In genomic region chr4:21772306-21772705, GRCm38 (mm10) we compare ENCODE assay signal across 20 mouse cellular contexts. TPM values are rescaled to one million over a fixed set of nuclear protein-coding genes. Genes with fewer than 3 reads are reported as not detected.
A peak's percentile ranks its signal among the peaks of the same experiment; 100 is the strongest.
DNase-seq lines count a peak whose midpoint lies in the region; TF ChIP-seq lines count a peak whose summit lies in the region.
"Had no signal": no experiment of that assay in that cellular context is flagged by ENCODE, and none has a peak within 500 bp of the region (broad histone marks: within the 10 kb centered on the region; RNA-seq: fewer than 3 reads in every experiment).

No protein-coding gene starts in this region.

- peaks cover 3% of the 10 kb centered on the region for H3K9me3 ChIP-seq in CH12.LX (replicated peaks; ENCODE audit: low read length)
- H3K9me3 ChIP-seq: embryonic facial prominence, embryonic 15.5 days; forebrain, embryonic 10.5 days had no signal

- no peak for TF ChIP-seq POLR2A in CH12.LX (IDR thresholded peaks at IDR 0.05; ENCODE audit: low read depth, low read length)

- H3K4me2 ChIP-seq in CH12.LX (ENCODE audit: insufficient read depth, low read depth, poor library complexity, severe bottlenecking): no peak overlapping the region
- H3K4me2 ChIP-seq: embryonic facial prominence, embryonic 15.5 days; hindbrain, embryonic 14.5 days had no signal

- peaks cover 2 to 21% of the 10 kb centered on the region in 2 experiments; a peak in 2 of 4 replicates for H3K4me1 ChIP-seq in CH12.LX (ENCODE audit: control insufficient read depth in 1 of 2, insufficient read depth in 2 of 2)

- TF ChIP-seq EP300 in CH12.LX (IDR thresholded peaks at IDR 0.05; ENCODE audit: low read length): no peak

- TF ChIP-seq CTCF in CH12.LX (conservative IDR thresholded peaks at IDR 0.05 in 1 of 2, IDR thresholded peaks at IDR 0.05 in 1 of 2; ENCODE audit: low read depth in 2 of 2, low read length in 2 of 2): no peak

- H3K27me3 ChIP-seq in CH12.LX (replicated peaks): no peaks in the 10 kb centered on the region
- no peaks in the 10 kb centered on the region for H3K27me3 ChIP-seq in splenic B cell, adult 2 months (ENCODE audit: control insufficient read depth, insufficient read depth, low read length, poor library complexity, severe bottlenecking)
- H3K27me3 ChIP-seq: embryonic facial prominence, embryonic 15.5 days had no signal

- dilution Hi-C loops in CH12.LX (cut with MboI; ENCODE audit: extremely low pct_ligation_motif_present, extremely low pct_unique_long_range_greater_than_20kb, low sequenced_read_pairs): no loop called here

- H3K79me2 ChIP-seq in CH12.LX (replicated peaks; ENCODE audit: control insufficient read depth, extremely low read depth, insufficient read depth, poor library complexity, severe bottlenecking): peaks cover 2% of the 10 kb centered on the region; the same call in 1 of the 2 replicates

- no peak overlapping the region for H3K9ac ChIP-seq in CH12.LX (ENCODE audit: insufficient read depth, low read depth)
- H3K9ac ChIP-seq: embryonic facial prominence, embryonic 15.5 days; hindbrain, embryonic 14.5 days had no signal

- intact Hi-C loops in heart, postnatal 36 days (cut with DNase I): no loop called here

- no peak for TF ChIP-seq RAD21 in CH12.LX (IDR thresholded peaks at IDR 0.05; ENCODE audit: low read depth, low read length)

- in situ Hi-C loops in CH12.LX (cut with MboI; ENCODE audit: low pct_ligation_motif_present, low pct_unique_long_range_greater_than_20kb, low sequenced_read_pairs): no loop called here

- no peak overlapping the region for H3K4me3 ChIP-seq in CH12.LX (replicated peaks in 1 of 3; ENCODE audit: low read depth in 2 of 3, low read length in 2 of 3, poor library complexity in 1 of 3)
- H3K4me3 ChIP-seq: embryonic facial prominence, embryonic 15.5 days; erythroblast, embryonic 14.5 days; forebrain, embryonic 10.5 days had no signal

- no peaks in the 10 kb centered on the region for H3K36me3 ChIP-seq in CH12.LX (replicated peaks in 1 of 2; ENCODE audit: control insufficient read depth in 1 of 2, insufficient read depth in 1 of 2, low read length in 1 of 2)
- H3K36me3 ChIP-seq in splenic B cell, adult 2 months (ENCODE audit: control insufficient read depth, insufficient read depth, low read length, poor library complexity, severe bottlenecking): no peaks in the 10 kb centered on the region
- H3K36me3 ChIP-seq: embryonic facial prominence, embryonic 15.5 days; forebrain, embryonic 10.5 days had no signal

- H3K27ac ChIP-seq in CH12.LX (ENCODE audit: insufficient read depth, low read depth): no peak overlapping the region
- H3K27ac ChIP-seq: embryonic facial prominence, embryonic 15.5 days; forebrain, embryonic 10.5 days; hindbrain, embryonic 14.5 days had no signal

- peak; percentile 37 for DNase-seq in A20 (ENCODE audit: low read depth, low spot score)
- DNase-seq in CH12.LX (ENCODE audit: extremely low read depth): peak; percentile 29
- peak; percentile 39 for DNase-seq in induced T-regulatory cell, adult 2 months (ENCODE audit: low read depth)
- DNase-seq in splenic B cell, adult 2 months (ENCODE audit: low read depth, low spot score): peak; percentile 43
- DNase-seq in heart, postnatal 36 days: no peak
- no peak for DNase-seq in frontal cortex, adult 2 months (ENCODE audit: extremely low spot score in 1 of 2, low spot score in 1 of 2)
- DNase-seq in urinary bladder, adult 2 months (ENCODE audit: low spot score): no peak
- DNase-seq: adrenal gland, adult 8-10 months; adrenal gland, postnatal 36 days; cerebellum, adult 8-10 months; cerebellum, postnatal 14 days; embryo, embryonic 11 days; gastrocnemius, postnatal 36 days; heart, adult 11 months; heart, postnatal 10 days; kidney, adult 2 months had no signal

TF ChIP-seq in CH12.LX, 34 proteins besides CTCF, POLR2A, EP300 and RAD21:
- no peak for TF ChIP-seq IRF4 (IDR thresholded peaks at IDR 0.05; ENCODE audit: low read depth, low read length)
TF ChIP-seq in CH12.LX: peak in this region for 0.

RNA-seq across cellular contexts. Expression of gene Tstd3, which starts 5.3 kb away (rescaled TPM):
- 24.6 and 25.6 TPM in 2 replicates for total RNA-seq in CH12.LX (2012; rRNA removed)
- total RNA-seq in CH12.LX (2014; rRNA removed): 51.0 and 57.1 TPM in 2 replicates
- 37.2 and 39.9 TPM in 2 replicates for polyA plus RNA-seq in CH12.LX (2012; ENCODE audit: insufficient read length, low read depth)
- total RNA-seq in heart, postnatal 36 days (2021): 10 to 100 TPM; 14.6 to 16.9 TPM
- 16.6 and 17.4 TPM in 2 replicates for polyA plus RNA-seq in frontal cortex, adult 2 months (2012; rRNA removed)
- polyA plus RNA-seq in urinary bladder, adult 2 months (2012; rRNA removed): 19.3 and 22.2 TPM in 2 replicates

RNA-seq across cellular contexts. Expression of gene Usp45, which starts 5.3 kb away (rescaled TPM):
- total RNA-seq in CH12.LX (2012; rRNA removed) (17.4 and 17.5 TPM in 2 replicates), CH12.LX (2014; rRNA removed) (30.6 and 37.0 TPM in 2 replicates)
- polyA plus RNA-seq in CH12.LX (2012; ENCODE audit: insufficient read length, low read depth): 16.7 and 23.3 TPM in 2 replicates
- 10 to 100 TPM; 10.1 to 14.8 TPM for total RNA-seq in heart, postnatal 36 days (2021)
- 17.8 and 22.0 TPM in 2 replicates for polyA plus RNA-seq in frontal cortex, adult 2 months (2012; rRNA removed)
- 11.0 and 11.5 TPM in 2 replicates for polyA plus RNA-seq in urinary bladder, adult 2 months (2012; rRNA removed)

RNA-seq across cellular contexts. Expression of gene Ccnc, which starts 44.8 kb away (rescaled TPM):
- total RNA-seq in CH12.LX (2012; rRNA removed) (20.7 and 22.7 TPM in 2 replicates), CH12.LX (2014; rRNA removed) (61.4 and 73.0 TPM in 2 replicates)
- 24.4 and 32.3 TPM in 2 replicates for polyA plus RNA-seq in CH12.LX (2012; ENCODE audit: insufficient read length, low read depth)
- 10 to 100 TPM; 12.5 to 12.6 TPM for total RNA-seq in heart, postnatal 36 days (2021)
- polyA plus RNA-seq in frontal cortex, adult 2 months (2012; rRNA removed): 25.2 and 27.9 TPM in 2 replicates
- polyA plus RNA-seq in urinary bladder, adult 2 months (2012; rRNA removed): 17.7 and 21.3 TPM in 2 replicates

Comparison
In these comparisons a context has a peak if more than half of its experiments do, and no peak if none do; other contexts are left out.
1. DNase-seq: peak in A20 (single experiment), CH12.LX (single experiment), induced T-regulatory cell, adult 2 months (single experiment) and splenic B cell, adult 2 months (single experiment); none in heart, postnatal 36 days (0 of 2), frontal cortex, adult 2 months (0 of 2) and urinary bladder, adult 2 months (single experiment).